Mouse (Mus musculus): ENCODE results near the gene Tesk1.

The Tesk1 gene

GRCm38 (mm10) chr4:43441639-43442038, at the start of gene Tesk1:
TSS of gene Tesk1 (plus strand) at chr4:43441939.
- in situ Hi-C loops (cut with MseI, MboI) = loop anchor here (5.0 kb wide), 1 partner anchor 36 kb away; no protein-coding TSS in a partner anchor

- in situ Hi-C loops (cut with MseI, MboI) = no loop called here
These were observed 47.3 kb upstream of the Tesk1 start for GRCm38 (mm10) chr4:43394345-43394891.

- in situ Hi-C loops (cut with MseI, MboI) = no loop called here
These were observed 46.6 kb upstream of the Tesk1 start for GRCm38 (mm10) chr4:43395147-43395546.

- in situ Hi-C loops (cut with MseI, MboI) = no loop called here
These were observed 45.9 kb upstream of the Tesk1 start for GRCm38 (mm10) chr4:43395836-43396235.

- in situ Hi-C loops (cut with MseI, MboI) = no loop called here
These were observed 45.4 kb upstream of the Tesk1 start for GRCm38 (mm10) chr4:43396381-43396780.

- in situ Hi-C loops (cut with MseI, MboI) = no loop called here
These were observed 43.7 kb upstream of the Tesk1 start for GRCm38 (mm10) chr4:43398014-43398413.

GRCm38 (mm10) chr4:43398829-43399331, 42.9 kb upstream of the Tesk1 start:
- in situ Hi-C loops (cut with MseI, MboI) = no loop called here

- in situ Hi-C loops (cut with MseI, MboI) = no loop called here
These were observed 42.2 kb upstream of the Tesk1 start for GRCm38 (mm10) chr4:43399391-43400131.

- in situ Hi-C loops (cut with MseI, MboI) = no loop called here
These were observed 40.8 kb upstream of the Tesk1 start for GRCm38 (mm10) chr4:43400976-43401375.

- in situ Hi-C loops (cut with MseI, MboI) = no loop called here
These were observed 40.3 kb upstream of the Tesk1 start for GRCm38 (mm10) chr4:43401486-43401885.

GRCm38 (mm10) chr4:43402212-43402611, 39.5 kb upstream of the Tesk1 start:
- in situ Hi-C loops (cut with MseI, MboI) = no loop called here

GRCm38 (mm10) chr4:43404697-43405096, 37.0 kb upstream of the Tesk1 start:
- in situ Hi-C loops (cut with MseI, MboI) = no loop called here

- in situ Hi-C loops (cut with MseI, MboI) = no loop called here
These were observed 35.4 kb upstream of the Tesk1 start for GRCm38 (mm10) chr4:43406162-43406971.

GRCm38 (mm10) chr4:43407071-43407920, 34.4 kb upstream of the Tesk1 start:
- in situ Hi-C loops (cut with MseI, MboI) = no loop called here

GRCm38 (mm10) chr4:43414761-43415160, 27.0 kb upstream of the Tesk1 start:
- in situ Hi-C loops (cut with MseI, MboI) = no loop called here

GRCm38 (mm10) chr4:43415221-43416070, 26.3 kb upstream of the Tesk1 start:
- in situ Hi-C loops (cut with MseI, MboI) = no loop called here

GRCm38 (mm10) chr4:43416071-43416490, 25.7 kb upstream of the Tesk1 start:
- in situ Hi-C loops (cut with MseI, MboI) = no loop called here

GRCm38 (mm10) chr4:43417269-43418062, 24.3 kb upstream of the Tesk1 start:
- in situ Hi-C loops (cut with MseI, MboI) = no loop called here

GRCm38 (mm10) chr4:43418450-43418849, 23.3 kb upstream of the Tesk1 start:
- in situ Hi-C loops (cut with MseI, MboI) = no loop called here
